Mouse (Mus musculus): ENCODE data around the gene Ttc39a.

The Ttc39a gene

DNA sequence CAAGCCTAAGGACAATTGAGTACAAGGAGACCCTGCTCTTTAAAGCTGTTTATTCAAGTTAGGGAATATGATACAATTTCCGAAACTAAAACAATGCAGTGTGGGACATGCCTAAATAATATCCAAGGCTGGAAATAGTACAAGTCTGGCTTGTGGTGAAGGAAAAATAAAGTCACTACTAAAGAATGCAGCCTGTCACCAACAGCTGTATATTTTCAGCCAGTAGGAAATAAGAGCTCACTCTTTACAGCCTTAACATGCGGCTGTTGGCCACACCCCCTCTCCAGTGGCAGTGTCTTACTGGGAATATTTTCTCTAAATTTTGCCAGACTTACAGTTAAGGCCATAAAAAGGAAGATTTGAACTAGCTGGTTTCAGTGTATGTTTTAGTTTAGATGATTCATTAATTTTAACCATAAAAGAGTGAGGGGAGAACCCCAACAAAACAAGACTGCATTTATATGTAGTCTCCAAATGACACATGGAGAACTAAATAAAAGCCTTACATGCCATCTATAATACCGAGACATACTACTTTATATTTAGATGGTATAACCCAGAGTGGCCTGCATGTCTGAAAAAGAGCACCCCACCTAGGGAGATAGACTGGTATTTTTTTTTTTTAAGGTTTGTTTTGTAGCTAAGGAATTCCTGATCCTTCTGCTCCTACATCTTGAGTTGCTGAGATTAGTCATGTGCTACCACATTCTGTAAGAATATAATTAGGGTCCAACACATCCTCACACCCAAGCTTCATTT is 54.2 kb downstream of the Ttc39a start:
- DNase-seq (ENCODE audit: low spot score in 2 of 2), result no peak

DNA sequence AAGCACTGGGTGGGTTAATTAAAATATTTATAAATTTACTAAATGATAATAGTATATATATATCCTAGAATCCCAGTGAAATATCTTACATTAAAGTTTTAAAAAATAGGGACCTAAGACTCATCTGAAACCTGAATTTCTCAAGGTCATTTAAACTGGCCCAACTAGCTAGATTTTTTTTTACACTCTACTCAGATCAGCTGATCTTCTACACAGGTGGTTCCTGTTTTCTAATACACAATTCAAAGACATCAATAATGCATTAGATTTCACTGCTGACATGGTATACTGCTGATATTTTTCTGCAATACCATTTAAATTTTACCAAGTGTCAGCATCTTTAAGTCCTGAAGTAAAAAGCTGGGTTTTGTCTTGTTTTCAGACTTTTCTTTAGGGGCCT is 57.5 kb downstream of the Ttc39a start:
- DNase-seq (ENCODE audit: low spot score in 2 of 2), result no peak

DNA sequence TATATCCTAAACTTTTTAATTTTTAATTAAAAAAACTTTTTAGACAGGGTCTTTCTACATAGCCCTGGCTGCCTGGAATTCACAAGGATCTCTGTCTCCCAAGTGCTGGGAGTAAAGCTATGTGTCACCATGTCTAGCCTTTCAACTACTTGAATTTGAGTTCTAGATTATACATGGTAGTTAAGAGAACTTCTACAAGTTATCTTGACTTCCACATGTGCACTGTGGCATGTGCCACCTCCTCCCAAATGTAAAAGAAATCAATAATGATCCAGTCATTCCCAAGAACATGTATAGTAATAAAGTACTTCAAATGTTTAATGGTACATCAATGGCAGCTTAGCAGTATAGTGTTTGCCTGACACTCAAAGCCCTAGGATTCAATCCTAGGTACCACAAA is 61.3 kb downstream of the Ttc39a start:
- no peak for DNase-seq (ENCODE audit: low spot score in 2 of 2)

DNA sequence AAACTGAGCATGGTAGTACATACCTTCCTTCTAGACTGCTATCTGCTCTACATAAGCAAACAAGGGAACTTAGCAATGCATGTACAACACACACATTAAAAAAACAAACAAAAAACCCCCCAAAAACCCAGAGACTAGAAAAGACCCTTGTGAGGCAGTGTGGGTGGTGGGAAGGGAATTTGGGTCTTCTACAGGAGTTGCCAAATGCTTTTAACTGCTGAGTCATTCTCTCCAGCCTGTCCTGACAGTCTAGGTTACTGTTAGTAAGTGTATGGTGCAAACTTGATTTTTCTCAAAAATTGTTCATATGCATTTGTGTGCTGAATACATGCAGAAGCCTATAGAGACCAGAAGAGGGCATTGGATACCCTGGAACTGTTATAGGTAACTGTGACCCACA is 65.2 kb downstream of the Ttc39a start:
- no peak for DNase-seq (ENCODE audit: low spot score in 2 of 2)

DNA sequence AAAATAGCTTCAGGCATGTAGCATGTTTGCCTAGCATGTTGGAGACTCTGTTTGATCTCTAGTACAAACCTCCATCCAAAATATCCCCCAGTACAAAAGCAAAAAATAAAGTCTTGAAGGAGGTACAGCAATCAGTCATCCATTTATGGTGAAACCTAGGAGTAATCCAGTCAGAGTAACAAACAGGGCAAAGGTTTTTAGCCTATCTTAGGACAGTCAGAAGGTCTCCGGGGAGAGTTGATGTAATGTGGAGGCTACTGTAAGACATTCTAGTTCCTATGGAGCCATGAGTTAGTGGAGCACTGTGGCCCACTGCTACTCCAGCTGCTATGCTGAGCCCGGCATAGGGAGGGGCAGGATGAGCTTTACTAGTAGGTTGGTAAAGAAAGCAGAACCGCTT is 66.1 kb downstream of the Ttc39a start:
- DNase-seq (ENCODE audit: low spot score in 2 of 2), result no peak

DNA sequence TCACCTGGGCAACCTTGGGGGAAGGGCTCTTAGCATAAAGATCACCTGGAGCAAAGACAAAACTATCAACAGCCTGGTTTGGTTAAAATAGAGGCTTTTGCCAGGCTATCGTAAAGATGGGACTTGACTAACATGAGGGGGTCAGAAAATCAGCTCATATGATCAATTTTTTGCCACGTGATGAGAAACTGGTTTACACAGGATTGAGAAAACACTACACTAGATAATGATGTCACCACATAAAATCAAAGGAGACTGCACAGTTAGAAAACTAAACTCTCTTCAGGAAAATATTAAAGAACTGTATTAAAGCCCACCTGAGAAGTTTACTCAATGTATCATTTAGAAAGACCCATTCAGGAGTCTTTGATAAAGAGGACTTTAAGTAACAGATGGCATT is 68.7 kb downstream of the Ttc39a start:
- DNase-seq (ENCODE audit: low spot score in 2 of 2), result no peak

DNA sequence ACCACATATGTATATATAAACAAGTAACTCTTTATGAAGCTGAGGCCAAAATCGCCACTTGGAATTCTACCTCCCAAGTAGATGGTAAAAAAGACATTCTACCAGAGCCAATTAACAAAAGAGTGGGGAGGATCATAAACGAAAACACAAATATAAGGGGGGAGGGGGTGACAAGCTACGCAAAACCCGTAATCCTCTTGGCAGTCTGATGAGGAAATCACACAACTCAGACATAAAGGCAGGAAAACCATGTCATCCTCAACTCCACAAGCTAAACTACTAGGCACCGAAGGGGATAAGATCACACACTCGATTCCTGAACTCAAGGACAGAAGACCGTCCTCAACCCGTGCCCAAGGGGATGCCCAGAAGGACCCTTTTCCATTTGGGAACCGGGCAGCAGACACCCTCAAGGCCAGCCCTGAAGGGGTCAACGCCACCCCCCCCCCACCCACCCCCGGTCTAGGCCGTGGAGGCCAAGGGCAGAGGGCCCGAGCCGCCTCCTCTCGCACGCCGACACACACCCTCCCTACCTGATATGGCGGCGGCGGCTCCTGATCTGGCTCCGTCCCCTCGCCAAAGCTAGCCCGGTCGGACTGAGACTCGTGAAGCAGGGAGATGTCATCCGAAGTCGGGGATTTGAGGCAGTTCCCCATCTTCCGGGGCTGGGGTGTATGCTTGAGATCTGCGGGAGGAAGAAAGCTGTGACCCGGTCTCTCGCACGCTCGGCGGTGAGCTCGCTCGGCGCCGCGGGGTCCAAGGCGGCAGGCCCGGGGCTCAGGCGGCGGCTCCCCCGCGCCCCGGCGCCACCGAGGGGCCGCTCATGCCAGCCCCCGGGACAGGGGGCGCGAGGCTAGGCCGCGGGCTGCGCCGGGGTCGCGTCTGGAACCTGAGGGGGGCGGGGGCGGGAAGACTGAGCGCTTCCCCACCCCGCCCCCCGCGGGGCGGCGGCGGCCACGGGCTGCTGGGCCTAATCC is 69.4 kb downstream of the Ttc39a start:
- peak; percentile 47 to 50 for DNase-seq (ENCODE audit: low spot score in 2 of 2)

DNA sequence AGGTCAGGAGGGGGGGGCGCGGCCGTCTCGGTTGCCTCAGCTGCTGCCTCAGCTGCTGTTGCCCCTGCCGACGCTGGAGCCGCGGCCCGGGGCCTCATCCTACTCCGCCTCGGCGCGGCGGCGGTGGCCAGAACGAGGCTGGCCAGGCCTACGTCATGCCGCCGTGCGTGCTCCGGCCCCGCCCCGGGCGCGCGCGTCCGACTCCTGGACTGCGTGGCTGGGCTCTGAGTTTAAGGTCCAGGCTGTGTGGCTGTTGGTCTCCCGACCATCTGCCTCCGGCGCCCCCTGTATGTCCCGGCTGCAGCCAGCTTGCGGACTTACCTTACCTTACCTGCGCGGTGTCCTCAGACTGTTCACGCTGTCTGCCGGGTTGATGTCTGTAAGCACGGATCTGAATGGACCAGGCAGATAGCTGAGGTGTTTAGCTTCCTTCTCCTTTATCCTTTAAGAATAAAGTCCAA is 70.2 kb downstream of the Ttc39a start:
- peak; percentile 71 to 87 for DNase-seq (ENCODE audit: low spot score in 2 of 2)

DNA sequence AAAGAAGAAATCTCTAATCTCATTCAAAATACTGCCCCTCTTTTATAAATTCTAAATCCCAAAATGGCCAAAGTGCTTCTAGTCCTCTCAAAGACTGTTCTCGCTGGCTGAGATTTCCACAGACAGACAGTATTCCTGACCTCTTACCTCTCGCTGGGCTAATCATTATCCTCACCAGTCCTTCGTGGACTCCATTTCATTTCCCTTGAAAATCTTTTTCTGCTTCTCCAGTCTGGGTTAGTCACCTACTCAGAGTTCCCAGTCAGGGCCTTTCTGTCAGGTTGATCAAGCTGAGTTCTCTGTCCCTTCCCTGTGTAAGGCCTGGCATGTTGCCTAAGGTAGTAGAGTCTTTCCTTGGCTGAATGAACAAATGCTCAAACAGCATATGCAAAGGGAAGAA is 71.0 kb downstream of the Ttc39a start:
- no peak for DNase-seq (ENCODE audit: low spot score in 2 of 2)

DNA sequence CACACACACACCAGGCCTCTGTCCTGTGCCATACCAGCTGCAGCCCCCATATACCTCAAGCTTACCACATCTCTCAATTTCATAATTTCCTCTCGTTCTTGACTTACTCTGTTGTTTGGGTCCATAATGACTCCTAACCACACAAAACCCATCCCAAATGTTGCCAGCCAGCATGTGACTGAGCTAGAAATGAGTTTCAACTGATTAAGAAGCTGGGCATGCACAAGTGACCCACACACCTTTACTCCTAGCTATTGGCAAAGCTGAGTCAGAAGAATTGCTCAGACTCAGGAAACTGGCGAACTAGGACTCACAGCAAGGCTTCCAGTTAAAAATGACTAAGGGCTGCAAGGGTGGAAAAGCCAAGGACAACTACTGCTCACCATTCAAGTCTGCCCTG is 75.0 kb downstream of the Ttc39a start:
- DNase-seq (ENCODE audit: low spot score in 2 of 2), result no peak

DNA sequence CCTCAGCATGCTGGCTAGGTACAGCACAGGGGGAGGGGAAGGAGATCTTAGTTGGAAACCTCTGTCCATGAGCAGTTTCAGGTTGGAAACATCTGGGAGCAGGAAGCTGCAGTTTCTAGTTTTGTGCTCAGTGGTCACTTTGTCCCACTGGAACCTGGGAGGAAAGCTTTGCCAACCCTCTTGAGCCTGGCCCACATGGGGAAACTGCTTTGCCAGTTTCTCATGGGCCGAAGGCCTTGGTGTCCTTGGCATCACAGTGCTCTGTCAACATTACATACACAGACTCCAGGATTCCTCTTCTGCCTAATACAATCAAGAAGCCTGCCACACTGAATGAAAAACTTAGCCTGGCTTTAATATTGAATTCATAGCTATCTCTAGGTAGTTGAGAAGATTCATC is 76.3 kb downstream of the Ttc39a start:
- DNase-seq (ENCODE audit: low spot score in 2 of 2), result no peak

DNA sequence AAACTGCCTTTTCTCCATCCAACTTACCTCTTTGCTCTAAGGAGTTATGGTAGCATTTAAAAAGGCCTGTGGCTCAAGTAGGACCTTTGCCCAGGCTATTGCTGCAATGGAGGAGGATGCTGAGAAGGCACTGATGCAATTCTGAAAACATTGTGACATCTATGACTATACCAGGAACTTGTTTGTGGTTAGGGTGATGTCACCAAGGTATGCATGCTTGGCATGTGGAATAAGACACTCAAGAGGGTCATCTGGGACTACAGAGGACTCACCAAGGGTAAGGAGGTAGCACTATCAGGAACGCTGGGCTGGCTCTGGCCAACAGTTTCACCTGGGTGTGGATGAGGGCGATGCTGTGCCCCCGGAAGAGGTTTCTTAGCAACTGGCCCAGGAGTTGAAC is 78.2 kb downstream of the Ttc39a start, which contains the start of gene Rnf11:
Rnf11 (minus strand) TSS at position 108 of the 400 bp plus-strand sequence.
- no peak for DNase-seq (ENCODE audit: low spot score in 2 of 2)

DNA sequence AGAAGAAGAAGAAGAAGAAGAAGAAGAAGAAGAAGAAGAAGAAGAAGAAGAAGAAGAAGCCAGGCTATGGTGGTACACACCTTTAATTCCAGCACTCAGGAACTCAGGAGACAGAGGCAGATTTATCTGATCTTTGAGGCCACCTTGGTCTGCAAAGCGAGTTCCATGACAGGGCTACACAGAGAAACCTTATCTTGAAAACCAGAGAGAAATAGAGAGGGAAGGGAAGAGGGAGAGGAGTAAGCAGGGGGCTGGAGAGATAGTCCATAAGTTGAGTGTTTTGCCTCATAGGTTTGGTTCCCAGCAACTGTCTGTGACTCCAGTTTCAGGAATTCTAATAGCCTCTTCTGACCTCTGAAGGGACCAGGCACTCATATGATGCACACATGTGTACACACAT is 82.4 kb downstream of the Ttc39a start:
- no peak for DNase-seq (ENCODE audit: low spot score in 2 of 2)

DNA sequence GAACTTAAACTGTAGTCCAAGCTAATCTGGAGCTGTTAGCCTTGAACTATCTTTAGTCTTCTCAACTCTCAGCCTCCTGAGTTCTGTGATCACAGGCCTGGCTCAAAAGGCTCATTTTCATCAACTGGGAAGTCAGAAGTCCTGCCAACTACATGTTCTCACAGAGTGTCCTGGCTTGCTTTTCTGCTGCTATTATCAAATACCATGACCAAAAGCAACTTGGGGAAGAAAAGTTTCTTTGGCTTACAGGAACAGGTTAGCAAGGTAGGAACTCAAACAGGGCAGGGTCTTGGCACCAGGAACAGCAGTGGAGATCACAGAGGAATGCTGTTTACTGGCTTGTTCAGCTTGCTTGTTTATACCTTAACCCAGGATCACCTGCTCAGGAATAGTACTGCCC is 87.2 kb downstream of the Ttc39a start:
- DNase-seq (ENCODE audit: low spot score in 2 of 2), result no peak

Measured in spleen, postnatal 14 days (tissue).